Mouse (Mus musculus): Measurements from ENCODE around the gene Gm29427.
"Not testable (repeated sequence)": the region's sequence is repeated elsewhere in the genome, so short reads cannot be mapped to it uniquely, and the experiment has no call there.

Gene Gm29427

DNA sequence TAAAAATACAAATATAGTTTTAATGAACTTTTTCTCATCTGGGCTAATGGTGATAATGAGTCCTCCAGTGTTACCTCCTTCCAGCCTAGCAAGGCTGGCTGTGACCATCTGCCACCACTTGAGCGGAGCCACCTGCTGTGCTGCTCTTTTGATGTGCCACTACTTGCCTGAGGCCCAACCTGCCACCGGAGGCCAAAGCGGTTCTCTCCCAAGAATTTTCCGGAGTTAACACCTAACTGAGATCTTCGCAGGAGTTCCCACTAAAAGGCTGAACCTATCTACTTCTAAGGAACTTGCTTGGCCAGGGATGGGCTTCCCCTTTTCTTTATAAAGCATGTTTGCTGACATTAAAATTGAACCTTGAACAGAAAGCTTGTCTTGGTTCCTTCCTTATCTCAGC, 56.0 kb downstream of the Gm29427 start:
- DNase-seq (ENCODE audit: low spot score) = not testable (repeated sequence)

DNA sequence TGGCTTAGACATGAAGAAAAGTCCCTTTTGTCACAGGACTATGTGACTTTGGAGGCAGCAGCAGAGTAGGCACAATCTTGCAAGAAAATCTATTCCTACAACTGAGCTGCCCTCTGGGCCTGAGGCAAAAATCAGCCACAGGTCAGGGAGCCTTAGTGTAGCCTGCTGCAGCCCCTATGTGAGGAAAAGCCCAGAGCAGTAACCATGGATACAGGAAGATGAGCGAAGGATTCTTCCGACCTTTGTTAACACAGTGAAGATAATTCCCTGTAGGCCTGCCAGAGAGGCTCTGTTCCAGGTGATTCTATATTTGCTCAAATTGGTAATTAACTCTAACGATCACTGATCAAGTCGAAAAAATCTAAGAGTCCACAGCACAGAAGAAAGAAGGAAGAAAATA, 71.5 kb downstream of the Gm29427 start:
- no peak for DNase-seq (ENCODE audit: low spot score)

DNA sequence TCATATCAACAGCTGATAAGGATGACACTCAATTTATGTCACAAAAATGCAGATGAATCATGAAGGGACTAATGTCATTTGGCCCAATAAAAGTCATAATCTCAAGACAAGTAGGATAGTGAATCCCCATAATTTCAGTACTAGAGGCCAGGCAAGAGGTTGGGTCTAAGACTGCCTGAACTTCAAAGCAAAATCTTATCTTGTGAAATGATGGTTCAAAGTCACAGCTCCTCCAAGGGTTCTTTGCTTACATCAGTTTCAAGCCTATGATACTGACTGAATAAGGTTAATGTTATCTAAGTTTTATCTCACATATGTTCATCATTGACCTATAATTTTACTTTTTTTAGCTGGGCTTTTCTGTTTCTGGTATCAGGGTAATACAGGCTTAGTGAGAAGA, 74.6 kb downstream of the Gm29427 start:
- no peak for DNase-seq (ENCODE audit: low spot score)

DNA sequence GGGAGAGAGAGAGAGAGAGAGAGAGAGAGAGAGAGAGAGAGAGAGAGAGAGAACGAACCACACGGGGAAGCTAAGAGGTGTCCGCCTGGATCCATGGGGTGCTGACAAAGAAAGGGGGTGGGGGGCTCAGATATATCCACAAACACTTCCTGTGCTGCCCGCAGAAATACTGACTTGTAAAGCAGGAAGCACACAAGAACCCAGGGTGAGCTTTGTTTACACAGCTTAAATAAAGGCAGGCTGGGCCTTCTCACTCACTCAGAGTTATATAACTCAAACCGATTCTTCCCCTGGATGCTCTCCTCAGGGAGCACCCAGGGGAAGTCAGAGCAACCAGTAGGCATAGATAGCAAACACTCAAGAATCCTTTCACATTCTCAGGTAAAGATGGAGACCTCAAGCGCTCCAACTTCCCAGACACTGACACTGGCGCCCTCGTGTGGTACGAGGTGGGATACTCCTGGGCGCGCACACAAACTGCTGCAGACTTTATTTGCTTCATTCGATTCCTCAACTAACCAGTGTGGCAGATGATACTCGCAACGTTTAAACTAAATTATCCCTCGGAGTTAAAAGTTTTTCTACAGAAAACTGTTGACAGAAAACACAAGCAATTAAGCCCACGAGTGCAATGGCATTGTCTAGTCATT, 81.7 kb downstream of the Gm29427 start:
- DNase-seq (ENCODE audit: low spot score) = peak; percentile 83

DNA sequence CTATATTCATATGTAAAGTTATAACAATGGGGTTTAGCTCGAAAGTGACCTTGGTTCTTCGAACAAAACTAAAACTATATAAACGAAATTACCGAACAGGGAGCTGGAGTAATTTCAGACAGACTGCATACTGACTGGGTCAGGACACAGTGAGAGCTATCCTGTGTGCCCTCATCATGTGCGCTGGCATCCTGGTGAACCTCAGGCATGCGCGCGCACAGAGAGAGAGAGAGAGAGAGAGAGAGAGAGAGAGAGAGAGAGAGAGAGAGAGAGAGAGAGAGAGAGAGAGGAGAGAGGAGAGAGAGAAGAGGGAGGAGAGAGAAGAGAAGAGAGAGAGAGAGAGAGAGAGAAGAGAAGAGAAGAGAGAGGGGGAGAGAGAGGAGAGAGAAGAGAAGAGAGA, 82.3 kb downstream of the Gm29427 start:
- no peak for DNase-seq (ENCODE audit: low spot score)

DNA sequence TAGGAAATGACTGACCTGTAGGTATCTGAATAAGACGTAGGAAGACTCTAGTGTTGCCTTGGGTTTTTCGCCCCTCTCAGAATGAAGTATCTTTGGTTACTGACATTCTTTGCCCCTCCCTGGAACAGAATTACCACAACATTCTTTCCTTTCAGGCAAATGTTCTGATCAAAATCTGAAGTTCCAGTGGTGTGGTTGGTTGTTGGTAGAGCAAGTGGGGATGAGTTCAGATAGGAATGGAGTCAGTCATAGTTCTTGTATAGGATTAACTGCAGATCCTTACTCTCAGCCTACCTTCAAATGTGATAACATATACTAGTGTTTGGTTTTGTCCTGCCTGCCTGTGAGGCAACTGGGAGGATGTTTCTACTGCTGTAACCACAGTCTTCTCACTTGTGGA, 86.1 kb downstream of the Gm29427 start, which contains the start of gene Zp3r:
Gene Zp3r, minus strand, starts transcription at position 101 of the 400 bp plus-strand sequence.
- no peak for DNase-seq (ENCODE audit: low spot score)
